Mouse (Mus musculus): Measurements from ENCODE around the gene Olfr883.

- no peak for TF ChIP-seq CTCF (IDR thresholded peaks at IDR 0.05; ENCODE audit: low read depth, low read length)
- TF ChIP-seq POLR2A (IDR thresholded peaks at IDR 0.05; ENCODE audit: extremely low read depth, insufficient read depth, low read length): no peak
Measured at GRCm38 (mm10) chr9:38046255-38046654, 20.6 kb downstream of the Olfr883 start, which contains the start of gene Olfr884.
